Mouse (Mus musculus) hindbrain, embryonic 10.5 days (tissue): ENCODE data around the gene Plekha5. TPM values are rescaled to one million over a fixed set of nuclear protein-coding genes. Genes with fewer than 3 reads are reported as not detected.

Source experiments
- DNase-seq: peaks from one replicate; pipeline ENCODE4 v3.0.0-alpha.2; 2017; ENCODE audit warnings: low spot score
- H3K27ac ChIP-seq: fragments of 300-500 bp; sonication (generic); 2 replicates; pipeline ENCODE4 v1.5.1; 2016; ENCODE audit warnings: mild to moderate bottlenecking, moderate library complexity
- H3K27me3 ChIP-seq: fragments of 300-500 bp; sonication (generic); 2 replicates; pipeline ENCODE4 v1.6.1; 2016; ENCODE audit warnings: mild to moderate bottlenecking; ENCODE audit not compliant: poor library complexity, insufficient read depth, severe bottlenecking
- H3K36me3 ChIP-seq: fragments of 300-500 bp; sonication (generic); 2 replicates; pipeline ENCODE4 v1.6.1; 2016; ENCODE audit warnings: mild to moderate bottlenecking, moderate library complexity
- H3K4me1 ChIP-seq: fragments of 300-500 bp; sonication (generic); replicated peaks from 2 replicates; pipeline ENCODE4 v1.6.1; 2016; ENCODE audit warnings: mild to moderate bottlenecking
- H3K4me3 ChIP-seq: fragments of 300-500 bp; sonication (generic); 2 replicates; pipeline ENCODE4 v1.5.1; 2016; ENCODE audit warnings: mild to moderate bottlenecking, moderate library complexity
- H3K9me3 ChIP-seq: fragments of 300-500 bp; sonication (generic); 2 replicates; pipeline ENCODE4 v1.6.1; 2016; ENCODE audit warnings: mild to moderate bottlenecking, moderate library complexity
- WGBS: fragments of 180-500 bp; shearing (Covaris S2); methylation state at CpG from one replicate; pipeline ENCODE4 v1.1.7; 2016; 5-methylcytosine and 5-hydroxymethylcytosine counted together
- polyA plus RNA-seq: library from polyadenylated mRNA; unstranded; fragments of >200 nt; fragmentation: Nextera tagmentation; extraction: Ambion mirVana; gene quantifications from 2 replicates; pipeline ENCODE4 v1.2.1, GENCODE M21; 2016

Plekha5 gene
- polyA plus RNA-seq, 1 experiment from 2014 or later, result 35.5 TPM

DNA sequence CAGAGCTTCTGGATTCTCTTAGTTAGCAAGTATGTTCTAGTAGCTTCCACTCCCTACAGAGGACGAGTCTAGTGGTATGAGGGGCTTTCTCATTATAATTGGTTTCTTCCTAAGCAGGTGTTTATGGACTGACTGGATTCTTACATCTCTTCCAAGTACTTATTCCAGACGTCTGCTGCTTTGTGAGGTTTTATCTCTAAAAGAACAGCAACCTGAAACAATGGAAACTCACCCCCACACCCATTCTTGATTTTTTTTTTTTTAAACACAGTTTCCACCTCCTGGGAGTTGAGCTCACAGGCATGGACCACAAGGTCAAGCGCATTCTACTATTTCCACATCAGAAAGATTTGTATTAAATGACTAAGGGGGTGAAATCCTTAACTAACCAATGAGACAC, 83.8 kb downstream of the Plekha5 start:
- H3K27me3 ChIP-seq, result no peaks in the 10 kb centered on the region
- no peak overlapping the region for H3K27ac ChIP-seq
- H3K4me1 ChIP-seq, result peaks cover 23% of the 10 kb centered on the region
- no peaks in the 10 kb centered on the region for H3K36me3 ChIP-seq
- 77% methylated on average over 3 of the region's 3 CpGs for WGBS
- no peak overlapping the region for H3K4me3 ChIP-seq
- no peaks in the 10 kb centered on the region for H3K9me3 ChIP-seq
- no peak for DNase-seq

DNA sequence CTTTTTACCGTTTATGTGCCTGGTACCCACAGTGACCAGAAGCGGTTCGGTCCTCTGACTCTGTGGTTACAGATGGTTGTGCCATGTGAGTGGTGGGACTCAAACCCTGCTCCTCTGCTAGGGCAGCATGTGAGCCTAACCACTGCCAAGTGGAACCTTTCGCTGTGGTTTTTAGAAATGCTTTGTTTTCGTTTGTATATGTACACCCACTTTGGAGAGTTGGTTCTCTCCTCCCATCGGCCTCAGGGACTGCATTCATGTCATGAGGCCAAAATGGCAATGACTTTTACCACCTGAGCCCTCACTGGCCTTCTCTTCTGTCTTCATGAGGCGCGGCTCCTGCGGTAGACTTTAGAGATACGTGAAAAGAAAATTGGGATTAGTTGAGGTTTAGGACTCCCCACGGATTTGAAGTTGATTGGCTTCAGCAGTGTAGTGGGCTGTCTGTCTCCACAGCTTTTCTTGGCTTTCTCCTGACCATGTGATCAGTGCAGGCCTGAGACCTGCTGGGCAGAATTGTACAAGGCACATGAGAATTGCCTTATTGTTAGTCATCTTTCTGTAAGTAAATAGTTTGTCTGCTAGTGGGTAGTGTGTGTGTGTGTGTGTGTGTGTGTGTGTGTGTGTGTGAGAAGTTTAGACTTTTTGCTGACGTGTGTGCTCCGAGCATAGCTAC, 84.8 kb downstream of the Plekha5 start:
- no peak for DNase-seq
- WGBS, result 84% methylated on average over 13 of the region's 13 CpGs
- no peaks in the 10 kb centered on the region for H3K27me3 ChIP-seq
- H3K9me3 ChIP-seq, result no peaks in the 10 kb centered on the region
- no peaks in the 10 kb centered on the region for H3K36me3 ChIP-seq
- 0 out of 2 replicates have a peak overlapping the region, but pooled peaks have one; percentile 16 for H3K27ac ChIP-seq
- H3K4me1 ChIP-seq, result peaks cover 31% of the 10 kb centered on the region
- H3K4me3 ChIP-seq, result no peak overlapping the region

DNA sequence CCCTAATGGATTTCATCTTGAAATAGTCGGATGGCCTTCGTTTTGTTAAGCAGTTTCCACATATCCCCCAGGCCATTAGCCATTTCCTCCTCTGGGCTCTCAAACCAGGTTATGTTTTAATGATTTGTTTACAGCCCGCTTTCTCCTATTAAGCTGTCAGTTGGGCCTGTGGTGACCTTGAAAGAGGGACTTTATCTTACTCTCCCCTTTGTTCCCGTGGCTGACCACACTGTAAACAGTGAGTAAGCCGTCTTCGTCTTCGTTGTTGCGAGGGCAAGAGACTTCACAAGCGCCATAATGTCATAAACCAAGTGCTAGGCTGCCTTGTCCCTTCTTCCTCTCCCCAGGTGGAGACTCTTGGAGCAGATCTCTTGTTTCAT, 85.3 kb downstream of the Plekha5 start:
- 82% methylated on average over 9 of the region's 9 CpGs for WGBS
- Histone ChIP-seq H3K4me1 (peaks cover 34% of the 10 kb centered on the region), H3K9me3 (no peaks in the 10 kb centered on the region), H3K4me3 (no peak overlapping the region), H3K27me3 (no peaks in the 10 kb centered on the region), H3K27ac (0 out of 2 replicates have a peak overlapping the region, but pooled peaks have one; percentile 16), H3K36me3 (no peaks in the 10 kb centered on the region)
- DNase-seq, result no peak

DNA sequence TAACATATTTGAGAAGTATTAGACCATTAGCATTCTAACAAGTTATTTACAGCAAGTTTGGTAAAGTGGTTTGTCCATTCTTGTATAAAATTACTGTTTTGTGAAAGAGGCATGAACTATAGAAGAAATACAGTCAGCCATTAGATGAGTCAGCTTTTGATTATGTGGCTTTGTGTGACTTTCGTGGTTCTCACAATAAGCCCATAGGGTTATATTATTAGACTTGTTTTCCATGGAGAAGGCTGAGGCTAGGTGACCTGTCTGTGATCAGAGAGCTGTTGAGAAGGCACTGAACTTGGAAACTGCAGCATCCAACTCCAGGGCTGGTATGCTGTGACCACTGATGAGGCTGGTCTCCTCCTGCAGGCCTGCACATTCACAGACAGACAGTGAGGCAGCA, 88.2 kb downstream of the Plekha5 start:
- no peak for DNase-seq
- Histone ChIP-seq H3K27me3 (no peaks in the 10 kb centered on the region), H3K4me1 (peaks cover 50% of the 10 kb centered on the region), H3K4me3 (no peak overlapping the region), H3K27ac (peak overlapping the region; percentile 3; the same call in 1 of the 2 replicates), H3K36me3 (no peaks in the 10 kb centered on the region), H3K9me3 (no peaks in the 10 kb centered on the region)
- 84% methylated on average over 1 of the region's 1 CpGs for whole genome bisulfite sequencing

DNA sequence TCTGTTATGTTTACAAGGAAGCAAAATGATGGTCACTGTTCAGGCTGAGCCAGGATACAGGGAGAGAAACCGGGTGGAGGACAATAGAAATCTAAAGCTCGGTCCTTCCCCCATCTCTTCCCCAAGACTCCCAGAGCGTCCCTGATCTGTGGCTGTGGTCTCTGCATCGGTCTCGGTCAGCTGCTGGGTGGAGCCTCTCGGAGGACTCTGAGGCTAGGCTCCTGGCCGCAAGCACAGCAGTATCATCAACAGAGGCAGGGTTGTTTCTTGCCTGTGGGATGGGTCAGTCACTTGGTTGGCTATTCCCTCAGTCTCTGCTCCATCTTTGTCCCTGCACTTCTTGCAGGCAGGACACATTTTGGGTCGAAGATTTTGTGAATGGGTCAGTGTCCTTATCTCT, 88.6 kb downstream of the Plekha5 start:
- Histone ChIP-seq H3K4me3 (no peak overlapping the region), H3K4me1 (peaks cover 50% of the 10 kb centered on the region), H3K36me3 (no peaks in the 10 kb centered on the region), H3K27me3 (no peaks in the 10 kb centered on the region), H3K9me3 (no peaks in the 10 kb centered on the region), H3K27ac (peak overlapping the region; percentile 3; the same call in 1 of the 2 replicates)
- DNase-seq, result no peak
- WGBS, result 59% methylated on average over 8 of the region's 8 CpGs

DNA sequence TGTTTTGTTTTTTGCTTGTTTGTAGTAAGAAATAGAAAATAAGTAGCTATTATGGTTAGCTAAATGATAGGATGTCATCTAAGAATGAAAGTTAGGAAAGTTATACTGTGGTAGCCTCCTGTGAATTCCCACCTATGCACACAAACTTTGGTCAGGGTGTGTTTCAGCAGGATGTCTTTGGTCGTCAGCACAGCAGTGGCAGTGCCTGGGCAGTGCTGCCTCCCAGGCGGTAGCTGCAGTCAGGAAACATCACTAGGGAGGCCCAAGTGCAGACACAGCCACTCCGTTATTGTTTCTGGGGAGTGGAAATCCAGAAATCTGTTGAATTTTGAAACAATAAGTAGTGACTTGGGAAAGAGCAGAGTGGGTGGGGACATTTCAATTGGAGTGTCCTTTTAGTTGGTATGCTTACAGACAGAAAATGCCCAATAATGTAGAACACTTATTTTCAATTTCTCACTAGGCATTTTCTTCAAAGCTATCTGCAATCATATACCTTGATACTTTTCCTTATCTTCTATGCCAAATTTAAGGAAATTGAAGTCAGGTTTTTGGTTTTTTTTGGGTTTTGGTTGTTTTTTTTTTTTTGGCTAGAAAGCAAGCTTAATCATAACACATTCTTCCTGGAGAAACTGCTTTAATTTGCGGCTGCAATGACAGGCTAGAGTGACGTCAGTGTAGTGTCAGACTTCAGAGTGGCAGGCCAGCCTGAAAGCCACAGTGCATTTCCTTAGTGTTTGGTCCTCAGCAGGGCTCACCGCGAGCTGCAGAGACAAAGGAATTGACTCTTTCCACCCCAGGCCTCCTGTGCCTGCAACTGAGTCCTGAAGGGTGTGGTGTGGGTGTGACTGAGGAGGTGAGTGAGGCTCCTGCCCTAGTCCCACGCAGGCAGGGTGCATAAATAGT, 90.6 kb downstream of the Plekha5 start:
- Histone ChIP-seq H3K27ac (peak overlapping the region; percentile 72; the same call in 1 of the 2 replicates), H3K9me3 (no peaks in the 10 kb centered on the region), H3K4me3 (no peak overlapping the region), H3K4me1 (peaks cover 43% of the 10 kb centered on the region), H3K27me3 (no peaks in the 10 kb centered on the region), H3K36me3 (no peaks in the 10 kb centered on the region)
- 18% methylated on average over 8 of the region's 8 CpGs for WGBS
- DNase-seq, result peak; percentile 33

DNA sequence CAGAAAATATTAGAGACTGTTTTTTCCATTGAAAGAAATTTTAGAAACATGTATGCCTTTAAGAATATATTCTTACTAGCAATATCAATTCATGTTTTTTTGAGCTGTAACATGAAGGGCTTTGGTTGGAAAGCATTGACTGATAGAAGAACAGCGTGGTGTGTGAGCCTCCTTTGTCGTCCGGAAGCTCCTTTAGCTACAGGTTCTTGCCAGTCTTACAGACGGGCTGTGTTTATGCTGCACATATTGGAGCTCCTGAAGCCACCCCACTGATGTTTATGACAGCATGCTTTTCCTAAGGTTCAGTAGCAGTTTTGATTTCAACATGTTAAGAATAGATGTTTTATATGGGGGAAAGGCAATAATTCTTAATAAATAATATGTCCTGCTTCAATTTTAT, 91.7 kb downstream of the Plekha5 start:
- DNase-seq, result no peak
- WGBS, result 67% methylated on average over 4 of the region's 4 CpGs
- peaks cover 53% of the 10 kb centered on the region for H3K4me1 ChIP-seq

DNA sequence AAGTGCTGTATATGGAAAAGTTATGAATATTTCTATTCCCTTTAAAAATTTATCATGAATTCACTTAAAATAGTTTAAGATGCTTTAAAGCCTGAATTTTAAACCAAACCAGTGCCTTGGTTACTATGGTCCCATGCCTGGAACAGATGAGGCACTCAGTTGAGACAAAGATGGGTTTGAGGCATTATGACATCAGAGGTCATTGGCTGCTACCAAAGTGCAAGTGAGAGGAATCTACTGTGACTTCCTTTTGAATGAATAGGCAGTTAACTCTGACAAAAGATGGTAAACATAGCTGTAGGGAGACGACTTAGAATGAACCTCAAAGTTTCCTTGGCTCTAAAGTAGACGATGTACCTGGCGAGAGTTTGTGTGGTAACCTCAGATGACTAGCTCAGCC, 92.3 kb downstream of the Plekha5 start:
- Histone ChIP-seq H3K4me1 (peaks cover 59% of the 10 kb centered on the region), H3K4me3 (no peak overlapping the region)
- 68% methylated on average over 3 of the region's 3 CpGs for WGBS

More for the DNA sequence above, 91.7 kb downstream of the Plekha5 start:
- Histone ChIP-seq H3K9me3 (no peaks in the 10 kb centered on the region), H3K27ac (no peak overlapping the region), H3K4me3 (no peak overlapping the region), H3K36me3 (no peaks in the 10 kb centered on the region), H3K27me3 (no peaks in the 10 kb centered on the region)

DNA sequence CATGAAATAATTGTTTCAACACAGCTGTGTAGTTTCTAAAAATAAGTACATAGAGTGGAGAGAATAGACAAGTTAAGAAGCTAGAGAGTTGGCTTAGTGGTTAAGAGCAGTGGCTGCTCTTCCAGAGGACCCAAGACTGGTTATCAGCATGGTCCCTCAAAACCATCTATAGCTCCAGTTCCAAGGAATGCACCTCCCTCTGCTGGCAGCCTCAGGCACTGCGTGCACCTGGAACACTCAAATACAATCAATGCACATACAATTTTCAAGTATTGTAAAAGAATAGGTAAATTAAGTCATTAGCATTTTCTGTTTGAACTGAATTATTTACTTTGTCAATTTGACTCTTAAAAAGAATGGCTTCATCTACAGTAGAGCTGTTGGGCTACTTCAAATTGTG, 93.3 kb downstream of the Plekha5 start:
- H3K36me3 ChIP-seq, result no peaks in the 10 kb centered on the region
- whole genome bisulfite sequencing, result 60% methylated on average over 1 of the region's 1 CpGs
- no peaks in the 10 kb centered on the region for H3K9me3 ChIP-seq
- H3K4me1 ChIP-seq, result peaks cover 64% of the 10 kb centered on the region
- H3K4me3 ChIP-seq, result no peak overlapping the region
- peak; percentile 33 for DNase-seq
- H3K27ac ChIP-seq, result no peak overlapping the region
- no peaks in the 10 kb centered on the region for H3K27me3 ChIP-seq

More for the DNA sequence above, 92.3 kb downstream of the Plekha5 start:
- H3K36me3 ChIP-seq, result no peaks in the 10 kb centered on the region
- H3K27me3 ChIP-seq, result no peaks in the 10 kb centered on the region
- H3K9me3 ChIP-seq, result no peaks in the 10 kb centered on the region
- DNase-seq, result no peak
- no peak overlapping the region for H3K27ac ChIP-seq

DNA sequence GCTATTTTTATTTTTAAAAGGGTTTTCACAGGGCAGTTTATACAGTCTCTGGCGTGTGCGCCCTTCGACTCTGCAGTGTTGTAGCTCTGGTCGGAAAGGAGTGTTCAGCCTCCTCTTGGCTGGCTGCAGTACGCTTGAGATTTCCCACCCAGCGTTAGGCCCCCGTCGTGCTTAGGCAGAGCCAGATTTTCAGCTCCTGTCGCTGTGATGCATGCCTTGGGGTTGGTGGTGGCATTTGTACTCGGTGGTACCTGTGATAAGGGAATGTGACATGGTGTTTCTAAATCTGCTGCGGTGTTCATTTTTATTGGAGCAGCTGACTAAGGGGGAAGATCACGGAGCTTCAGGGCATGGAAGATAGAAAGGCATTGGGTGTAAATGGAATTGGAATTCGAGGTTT, 95.2 kb downstream of the Plekha5 start:
- DNase-seq, result no peak
- H3K27me3 ChIP-seq, result no peaks in the 10 kb centered on the region
- peak overlapping the region; percentile 66 for H3K27ac ChIP-seq

DNA sequence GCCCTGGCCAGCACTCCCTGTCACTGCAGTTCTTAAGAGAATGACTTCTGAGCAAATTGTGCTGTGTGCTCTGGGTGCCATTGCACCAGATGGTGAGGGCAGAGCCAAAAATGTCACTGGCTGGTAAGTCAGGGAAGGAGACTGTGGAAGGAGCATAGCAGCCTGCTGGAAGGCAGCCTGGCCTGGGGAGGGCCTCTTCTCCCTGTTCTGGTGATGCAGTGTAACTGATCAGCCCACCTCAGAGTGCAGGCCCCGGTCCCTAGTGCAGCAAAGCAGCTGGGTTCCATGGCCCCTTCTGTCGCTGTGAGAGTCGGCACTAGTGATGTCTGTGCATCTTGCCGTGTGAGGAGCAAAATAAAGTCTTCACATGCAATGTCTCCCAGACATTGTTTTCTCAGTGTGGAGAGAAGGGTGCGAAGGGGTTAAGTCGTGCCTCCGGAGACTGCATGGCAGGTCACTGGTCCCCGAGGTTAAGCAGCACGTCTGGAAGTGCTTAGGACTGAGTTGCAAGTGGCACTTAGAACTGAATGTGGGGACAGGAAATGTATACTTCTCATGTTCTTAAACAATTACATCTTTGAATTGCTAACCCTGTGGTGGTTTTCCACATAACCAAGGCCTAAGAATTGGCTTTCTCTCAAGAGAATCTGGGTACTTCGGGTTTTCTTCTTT, 95.8 kb downstream of the Plekha5 start:
- Histone ChIP-seq H3K9me3 (no peaks in the 10 kb centered on the region), H3K27me3 (no peaks in the 10 kb centered on the region), H3K4me3 (no peak overlapping the region), H3K27ac (peak overlapping the region; percentile 66), H3K4me1 (peaks cover 48% of the 10 kb centered on the region), H3K36me3 (no peaks in the 10 kb centered on the region)
- peak; percentile 39 for DNase-seq
- 32% methylated on average over 10 of the region's 10 CpGs for WGBS

More for the DNA sequence above, 95.2 kb downstream of the Plekha5 start:
- H3K4me1 ChIP-seq, result peaks cover 54% of the 10 kb centered on the region
- no peak overlapping the region for H3K4me3 ChIP-seq
- no peaks in the 10 kb centered on the region for H3K36me3 ChIP-seq
- H3K9me3 ChIP-seq, result no peaks in the 10 kb centered on the region
- WGBS, result 66% methylated on average over 13 of the region's 13 CpGs

DNA sequence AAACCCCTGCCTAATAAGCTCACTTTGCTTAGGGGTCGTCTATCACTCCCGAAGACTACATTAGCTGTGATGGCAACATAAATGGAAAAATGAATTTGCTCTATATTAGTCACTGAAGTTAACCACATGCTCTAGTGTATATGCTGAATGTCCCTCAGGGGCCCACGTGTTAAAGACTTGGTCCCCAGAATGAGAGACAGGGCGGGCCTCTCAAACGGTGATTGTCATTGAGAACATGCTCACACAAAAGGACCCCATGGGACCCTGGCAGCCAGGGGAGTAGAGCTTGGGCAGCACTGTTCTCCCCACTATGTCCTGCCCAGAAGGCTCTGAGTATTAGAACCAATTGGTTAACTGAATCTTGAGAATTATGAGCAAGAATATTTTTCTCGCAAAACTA, 97.1 kb downstream of the Plekha5 start:
- Histone ChIP-seq H3K36me3 (no peaks in the 10 kb centered on the region), H3K27me3 (no peaks in the 10 kb centered on the region), H3K27ac (no peak overlapping the region), H3K4me3 (no peak overlapping the region), H3K4me1 (peaks cover 41% of the 10 kb centered on the region), H3K9me3 (no peaks in the 10 kb centered on the region)
- DNase-seq, result no peak
- WGBS, result 51% methylated on average over 6 of the region's 6 CpGs
